Mouse (Mus musculus): ENCODE data around the gene Rnf43. TPM values are rescaled to one million over a fixed set of nuclear protein-coding genes. Genes with fewer than 3 reads are reported as not detected.

Rnf43 gene
- total and polyA plus RNA-seq, 3 experiments = 14.6 to 17.3 TPM; not detected in 1

DNA sequence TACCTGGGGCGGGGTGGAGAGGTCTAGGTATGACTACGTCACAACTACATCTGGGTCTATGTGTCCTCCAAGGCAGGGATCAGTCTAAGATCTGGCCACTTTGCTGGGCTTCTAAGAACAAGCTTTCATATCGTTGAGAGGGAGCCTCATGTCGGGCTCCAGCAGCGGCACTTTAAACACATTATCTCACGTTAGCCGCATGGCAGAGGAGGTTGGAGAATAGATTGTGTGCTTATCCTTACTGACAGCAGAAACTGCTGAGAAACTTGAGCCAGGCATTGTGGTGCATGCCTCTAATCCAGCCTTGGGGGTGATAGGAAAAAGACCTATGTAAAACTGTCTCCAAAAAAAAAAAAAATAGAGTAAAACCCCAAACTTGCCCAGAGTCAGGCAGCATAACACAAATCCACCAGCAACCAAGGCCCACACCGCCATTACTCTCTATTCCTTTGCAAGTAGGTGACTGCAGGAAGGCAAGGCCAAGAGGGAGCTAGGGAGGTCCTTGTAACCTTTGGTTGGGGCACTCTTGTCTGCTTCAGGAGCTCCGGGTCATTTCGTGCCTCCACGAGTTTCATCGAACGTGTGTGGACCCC lies 67.2 kb downstream of the Rnf43 start:
- H3K36me3 ChIP-seq (ENCODE audit: control insufficient read depth in 1 of 2, insufficient read depth in 2 of 2, low read length in 2 of 2) = peaks cover 0 to 58% of the 10 kb centered on the region in 2 experiments; a peak in 2 of 4 replicates

DNA sequence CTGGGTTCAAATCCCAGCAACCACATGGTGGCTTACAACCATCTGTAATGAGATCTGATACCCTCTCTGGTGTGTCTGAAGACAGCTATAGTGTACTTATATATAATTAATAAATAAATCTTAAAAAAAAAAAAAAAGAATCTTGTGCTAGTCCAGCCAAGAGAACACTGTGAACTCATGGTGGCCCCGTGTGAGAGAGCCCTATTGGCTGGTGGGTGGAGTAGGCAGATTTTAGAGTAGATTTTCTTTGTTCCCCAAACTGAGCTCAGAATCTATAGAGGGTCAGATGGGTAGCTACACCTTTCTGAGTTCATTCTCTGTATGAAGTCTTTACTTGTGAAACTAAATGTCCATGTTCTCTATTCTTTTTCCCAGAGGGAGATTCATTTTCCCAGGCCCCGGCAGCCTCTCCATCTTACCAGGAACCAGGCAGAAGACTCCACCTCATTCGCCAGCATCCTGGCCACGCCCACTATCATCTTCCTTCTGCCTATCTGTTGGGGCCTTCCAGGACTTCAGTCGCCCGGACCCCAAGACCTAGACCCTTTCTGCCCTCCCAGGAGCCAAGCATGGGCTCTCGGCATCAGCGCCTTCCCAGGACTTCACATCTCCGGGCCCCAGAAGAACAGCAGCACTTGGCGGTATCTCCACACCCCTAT lies 68.3 kb downstream of the Rnf43 start:
- DNase-seq (ENCODE audit: low read depth, low spot score) = peak; percentile 76
- Histone ChIP-seq H3K36me3 (ENCODE audit: control insufficient read depth in 1 of 2, insufficient read depth in 2 of 2, low read length in 2 of 2) (peaks cover 0 to 56% of the 10 kb centered on the region in 2 experiments; a peak in 2 of 4 replicates), H3K27me3 (ENCODE audit: control insufficient read depth in 1 of 2, insufficient read depth in 2 of 2, low read length in 2 of 2) (no peaks in the 10 kb centered on the region), H3K4me3 (ENCODE audit: control insufficient read depth in 1 of 2, insufficient read depth in 1 of 2, low read depth in 2 of 2, low read length in 2 of 2) (peak overlapping the region; percentile 30 to 45; a peak in 3 of 4 replicates), H3K79me2 (ENCODE audit: control insufficient read depth, insufficient read depth, low read length, poor library complexity) (peaks cover 44% of the 10 kb centered on the region), H3K27ac (ENCODE audit: control insufficient read depth, low read depth, low read length) (peak overlapping the region; percentile 92), H3K9ac (ENCODE audit: control insufficient read depth, low read depth, low read length, poor library complexity, severe bottlenecking) (peak overlapping the region; percentile 70), H3K9me3 (replicated peaks; ENCODE audit: insufficient read depth, low read length) (no peaks in the 10 kb centered on the region), H3K4me1 (ENCODE audit: control insufficient read depth in 1 of 2, insufficient read depth in 2 of 2, low read length in 2 of 2) (peaks cover 31 to 78% of the 10 kb centered on the region in 2 experiments)
- peak; percentile 66; the same call in 1 of the 2 replicates for TF ChIP-seq ZNF384 (IDR thresholded peaks at IDR 0.05; ENCODE audit: low read depth, low read length)
- TF ChIP-seq MAZ (IDR thresholded peaks at IDR 0.05; ENCODE audit: low read depth, low read length) = 0 out of 2 replicates have a peak, but pooled peaks have one; percentile 8
- TF ChIP-seq SMC3 (IDR thresholded peaks at IDR 0.05; ENCODE audit: low read depth, low read length) = 0 out of 2 replicates have a peak, but pooled peaks have one; percentile 9
- no peak for TF ChIP-seq GATA1 (IDR thresholded peaks at IDR 0.05; ENCODE audit: low read depth, low read length)
- TF ChIP-seq ZMIZ1 (IDR thresholded peaks at IDR 0.05; ENCODE audit: low read depth, low read length) = 0 out of 2 replicates have a peak, but pooled peaks have one; percentile 13
- no peak for TF ChIP-seq NRF1 (IDR thresholded peaks at IDR 0.05; ENCODE audit: insufficient read depth, low read depth, low read length, poor library complexity, severe bottlenecking)
- TF ChIP-seq POLR2AphosphoS2 (IDR thresholded peaks at IDR 0.05; ENCODE audit: low read length) = no peak
- no peak for TF ChIP-seq KAT2A (conservative IDR thresholded peaks at IDR 0.05; ENCODE audit: low read depth, low read length)
- no peak for TF ChIP-seq TCF12 (IDR thresholded peaks at IDR 0.05; ENCODE audit: low read depth, low read length)
- TF ChIP-seq ZC3H11A (IDR thresholded peaks at IDR 0.05; ENCODE audit: low read depth, low read length) = no peak
- no peak for TF ChIP-seq ETS1 (IDR thresholded peaks at IDR 0.05; ENCODE audit: low read depth, low read length)
- TF ChIP-seq MAX (IDR thresholded peaks at IDR 0.05; ENCODE audit: low read length) = no peak
- TF ChIP-seq TAL1 (IDR thresholded peaks at IDR 0.05; ENCODE audit: low read length) = no peak
- no peak for TF ChIP-seq GABPA (IDR thresholded peaks at IDR 0.05; ENCODE audit: low read depth, low read length)
- TF ChIP-seq ZKSCAN1 (IDR thresholded peaks at IDR 0.05; ENCODE audit: low read depth, low read length) = no peak
- TF ChIP-seq ELF1 (IDR thresholded peaks at IDR 0.05; ENCODE audit: low read depth, low read length) = 0 out of 2 replicates have a peak, but pooled peaks have one; percentile 4
- TF ChIP-seq MYC (IDR thresholded peaks at IDR 0.05; ENCODE audit: low read depth, low read length) = peak; percentile 62

More for the DNA sequence above, 67.2 kb downstream of the Rnf43 start:
- no peaks in the 10 kb centered on the region for H3K27me3 ChIP-seq (ENCODE audit: control insufficient read depth in 1 of 2, insufficient read depth in 2 of 2, low read length in 2 of 2)
- H3K27ac ChIP-seq (ENCODE audit: control insufficient read depth, low read depth, low read length) = peak overlapping the region; percentile 92
- H3K79me2 ChIP-seq (ENCODE audit: control insufficient read depth, insufficient read depth, low read length, poor library complexity) = peaks cover 47% of the 10 kb centered on the region
- peak; percentile 92 for DNase-seq (ENCODE audit: low read depth, low spot score)
- peak overlapping the region; percentile 30 to 45 for H3K4me3 ChIP-seq (ENCODE audit: control insufficient read depth in 1 of 2, insufficient read depth in 1 of 2, low read depth in 2 of 2, low read length in 2 of 2)
- H3K9me3 ChIP-seq (replicated peaks; ENCODE audit: insufficient read depth, low read length) = no peaks in the 10 kb centered on the region
- H3K4me1 ChIP-seq (ENCODE audit: control insufficient read depth in 1 of 2, insufficient read depth in 2 of 2, low read length in 2 of 2) = peaks cover 39 to 80% of the 10 kb centered on the region in 2 experiments
- TF ChIP-seq ZMIZ1 (IDR thresholded peaks at IDR 0.05; ENCODE audit: low read depth, low read length) (peak; percentile 84), MYC (IDR thresholded peaks at IDR 0.05; ENCODE audit: low read depth, low read length) (peak; percentile 99), MAX (IDR thresholded peaks at IDR 0.05; ENCODE audit: low read length) (peak; percentile 95), TBP (IDR thresholded peaks at IDR 0.05; ENCODE audit: low read depth, low read length) (peak; percentile 73), RCOR1 (IDR thresholded peaks at IDR 0.05; ENCODE audit: low read depth, low read length) (peak; percentile 76; the same call in 1 of the 2 replicates), ETS1 (IDR thresholded peaks at IDR 0.05; ENCODE audit: low read depth, low read length) (peak; percentile 88), NELFE (IDR thresholded peaks at IDR 0.05; ENCODE audit: low read depth, low read length) (peak; percentile 63), POLR2AphosphoS5 (IDR thresholded peaks at IDR 0.05; ENCODE audit: borderline replicate concordance, low read depth, low read length) (no peak), USF1 (IDR thresholded peaks at IDR 0.05; ENCODE audit: low read depth, low read length) (no peak), BHLHE40 (IDR thresholded peaks at IDR 0.05; ENCODE audit: borderline replicate concordance, low read depth, low read length) (peak; percentile 90), MYB (IDR thresholded peaks at IDR 0.05; ENCODE audit: low read depth, low read length) (peak; percentile 92), CHD2 (IDR thresholded peaks at IDR 0.05; ENCODE audit: low read length) (no peak), USF2 (IDR thresholded peaks at IDR 0.05; ENCODE audit: borderline replicate concordance in 1 of 2, insufficient read depth in 1 of 2, low read depth in 1 of 2, low read length in 2 of 2) (no peak), ZC3H11A (IDR thresholded peaks at IDR 0.05; ENCODE audit: low read depth, low read length) (no peak), MXI1 (IDR thresholded peaks at IDR 0.05; ENCODE audit: low read depth, low read length) (peak; percentile 90), GATA1 (IDR thresholded peaks at IDR 0.05; ENCODE audit: low read depth, low read length) (peak; percentile 97), KAT2A (conservative IDR thresholded peaks at IDR 0.05; ENCODE audit: low read depth, low read length) (peak; percentile 49), RAD21 (IDR thresholded peaks at IDR 0.05; ENCODE audit: low read depth, low read length) (no peak), E2F4 (IDR thresholded peaks at IDR 0.05; ENCODE audit: borderline replicate concordance, low read depth, low read length) (0 out of 2 replicates have a peak, but pooled peaks have one; percentile 47), TCF12 (IDR thresholded peaks at IDR 0.05; ENCODE audit: low read depth, low read length) (peak; percentile 95), EP300 (IDR thresholded peaks at IDR 0.05; ENCODE audit: low read depth in 1 of 2, low read length in 2 of 2) (peak; percentile 96 to 99), MAFK (IDR thresholded peaks at IDR 0.05; ENCODE audit: borderline replicate concordance, low read depth, low read length) (peak; percentile 26; the same call in 1 of the 2 replicates), POLR2AphosphoS2 (IDR thresholded peaks at IDR 0.05; ENCODE audit: low read length) (peak; percentile 49; the same call in 1 of the 2 replicates), TAL1 (IDR thresholded peaks at IDR 0.05; ENCODE audit: low read length) (peak; percentile 94), POLR2A (IDR thresholded peaks at IDR 0.05; ENCODE audit: control insufficient read depth in 1 of 2, insufficient read depth in 1 of 2, low read depth in 1 of 2, low read length in 2 of 2, poor library complexity in 1 of 2) (peak; percentile 39 to 78; a peak in 2 of 4 replicates), HCFC1 (IDR thresholded peaks at IDR 0.05; ENCODE audit: low read depth, low read length) (peak; percentile 26; the same call in 1 of the 2 replicates), ELF1 (IDR thresholded peaks at IDR 0.05; ENCODE audit: low read depth, low read length) (no peak), JUND (IDR thresholded peaks at IDR 0.05; ENCODE audit: low read depth, low read length) (0 out of 2 replicates have a peak, but pooled peaks have one; percentile 61), MAZ (IDR thresholded peaks at IDR 0.05; ENCODE audit: low read depth, low read length) (0 out of 2 replicates have a peak, but pooled peaks have one; percentile 12), ZNF384 (IDR thresholded peaks at IDR 0.05; ENCODE audit: low read depth, low read length) (peak; percentile 95), SIN3A (IDR thresholded peaks at IDR 0.05; ENCODE audit: low read length) (peak; percentile 93)
- peak overlapping the region; percentile 70 for H3K9ac ChIP-seq (ENCODE audit: control insufficient read depth, low read depth, low read length, poor library complexity, severe bottlenecking)
